Mouse (Mus musculus) myocyte (in vitro differentiated cells): ENCODE measurements around the gene Rabgef1. TPM values are rescaled to one million over a fixed set of nuclear protein-coding genes. Genes with fewer than 3 reads are reported as not detected.
A peak's percentile ranks its signal among the peaks of the same experiment; 100 is the strongest.

Source experiments
- H3K27me3 ChIP-seq: one replicate; pipeline ENCODE4 v1.6.1; 2011; ENCODE audit not compliant: control insufficient read depth, insufficient read depth, insufficient read length
- H3K36me3 ChIP-seq: one replicate; pipeline ENCODE4 v1.6.1; 2011; ENCODE audit not compliant: control insufficient read depth, insufficient read depth
- H3K4me2 ChIP-seq: one replicate; pipeline ENCODE4 v1.6.1; 2011; ENCODE audit warnings: low read depth, control low read depth
- H3K4me3 ChIP-seq: one replicate; pipeline ENCODE4 v1.5.1; 2011; ENCODE audit warnings: mild to moderate bottlenecking, control low read depth, moderate library complexity
- H3K79me2 ChIP-seq: one replicate; pipeline ENCODE4 v1.6.1; 2011; ENCODE audit not compliant: control insufficient read depth, insufficient read depth
- H3ac ChIP-seq: one replicate; pipeline ENCODE4 v1.6.1; 2011; ENCODE audit not compliant: control insufficient read depth, insufficient read length
- CEBPB ChIP-seq: IDR thresholded peaks from 2 replicates; pipeline ENCODE4 v1.6.1; 2011; ENCODE audit warnings: mild to moderate bottlenecking, moderate library complexity; ENCODE audit not compliant: poor library complexity, insufficient read depth, severe bottlenecking
- E2F4 ChIP-seq: IDR thresholded peaks from one replicate; pipeline ENCODE4 v1.6.1; 2011; ENCODE audit warnings: mild to moderate bottlenecking, control low read depth, moderate library complexity; ENCODE audit not compliant: insufficient read depth
- MAX ChIP-seq: IDR thresholded peaks from one replicate; pipeline ENCODE4 v1.6.1; 2011; ENCODE audit warnings: low read depth, mild to moderate bottlenecking, control low read depth
- MYOD1 ChIP-seq, 3 experiments: IDR thresholded peaks; one replicate each; pipeline ENCODE4 v1.6.1; 2011; ENCODE audit warnings: control low read depth in 2 of 3, low read depth in 2 of 3, mild to moderate bottlenecking in 2 of 3, moderate library complexity in 1 of 3; ENCODE audit not compliant: insufficient read length in 2 of 3, control insufficient read depth in 1 of 3
- MYOG ChIP-seq, 3 experiments: IDR thresholded peaks; one replicate each; pipeline ENCODE4 v1.6.1; 2011; ENCODE audit warnings: control low read depth in 2 of 3, low read depth in 2 of 3, mild to moderate bottlenecking in 2 of 3; ENCODE audit not compliant: insufficient read length in 2 of 3, control insufficient read depth in 1 of 3, insufficient read depth in 1 of 3
- POLR2A ChIP-seq: IDR thresholded peaks from one replicate; pipeline ENCODE4 v1.6.1; 2011; ENCODE audit warnings: low read depth, mild to moderate bottlenecking, control low read depth, moderate library complexity; ENCODE audit not compliant: insufficient read length
- POLR2AphosphoS2 ChIP-seq: IDR thresholded peaks from one replicate; pipeline ENCODE4 v1.6.1; 2011; ENCODE audit warnings: low read depth, control low read depth; ENCODE audit not compliant: insufficient read length
- REST ChIP-seq: IDR thresholded peaks from one replicate; pipeline ENCODE4 v1.6.1; 2011; ENCODE audit warnings: mild to moderate bottlenecking, control low read depth, moderate library complexity; ENCODE audit not compliant: insufficient read depth, insufficient read length
- SRF ChIP-seq: IDR thresholded peaks from one replicate; pipeline ENCODE4 v1.6.1; 2011; ENCODE audit warnings: low read depth; ENCODE audit not compliant: control insufficient read depth, insufficient read length
- TCF12 ChIP-seq: IDR thresholded peaks from one replicate; pipeline ENCODE4 v1.6.1; 2011; ENCODE audit warnings: mild to moderate bottlenecking, control low read depth; ENCODE audit not compliant: poor library complexity, insufficient read depth, severe bottlenecking
- TCF3 ChIP-seq: IDR thresholded peaks from one replicate; pipeline ENCODE4 v1.6.1; 2011; ENCODE audit warnings: low read depth, control low read depth; ENCODE audit not compliant: insufficient read length
- USF1 ChIP-seq: IDR thresholded peaks from one replicate; pipeline ENCODE4 v1.6.1; 2011; ENCODE audit warnings: low read depth, mild to moderate bottlenecking, control low read depth, moderate library complexity
- polyA plus RNA-seq: library from polyadenylated mRNA; unstranded; fragments of >200 nt; fragmentation: generic; extraction: Trizol; gene quantifications from one replicate; pipeline ENCODE4 v1.2.1, GENCODE M21; 2012; ENCODE audit warnings: missing spikeins

Gene Rabgef1
- polyA plus RNA-seq, 1 experiment = 18.8 TPM

- Histone ChIP-seq H3K36me3 (no peaks in the 10 kb centered on the region), H3K4me3 (no peak overlapping the region), H3ac (no peak overlapping the region), H3K27me3 (no peaks in the 10 kb centered on the region), H3K79me2 (no peaks in the 10 kb centered on the region), H3K4me2 (no peak overlapping the region)
- TF ChIP-seq CEBPB (no peak), MAX (no peak), USF1 (no peak), TCF3 (no peak)
Observed at GRCm38 (mm10) chr5:130158545-130158944, 13.1 kb upstream of the Rabgef1 start.

GRCm38 (mm10) chr5:130159761-130160201, 11.8 kb upstream of the Rabgef1 start:
- TF ChIP-seq REST (no peak), MYOG (IDR thresholded peaks at IDR 0.05; ENCODE audit: control insufficient read depth in 1 of 3, insufficient read depth in 1 of 3, insufficient read length in 2 of 3, low read depth in 2 of 3) (no peak), USF1 (peak; percentile 3), MYOD1 (IDR thresholded peaks at IDR 0.05; ENCODE audit: control insufficient read depth in 1 of 3, insufficient read length in 2 of 3, low read depth in 2 of 3) (no peak), TCF3 (no peak), POLR2AphosphoS2 (no peak), CEBPB (no peak)

GRCm38 (mm10) chr5:130163670-130164069, 7.9 kb upstream of the Rabgef1 start:
- H3K79me2 ChIP-seq = no peaks in the 10 kb centered on the region
- no peaks in the 10 kb centered on the region for H3K36me3 ChIP-seq
- H3ac ChIP-seq = no peak overlapping the region
- no peak overlapping the region for H3K4me2 ChIP-seq
- H3K4me3 ChIP-seq = no peak overlapping the region
- H3K27me3 ChIP-seq = no peaks in the 10 kb centered on the region
- TF ChIP-seq E2F4 = no peak
- TF ChIP-seq USF1 = no peak
- TF ChIP-seq POLR2AphosphoS2 = no peak
- no peak for TF ChIP-seq MYOD1 (IDR thresholded peaks at IDR 0.05; ENCODE audit: control insufficient read depth in 1 of 3, insufficient read length in 2 of 3, low read depth in 2 of 3)

More at GRCm38 (mm10) chr5:130159761-130160201, 11.8 kb upstream of the Rabgef1 start:
- H3K4me3 ChIP-seq = no peak overlapping the region
- H3ac ChIP-seq = no peak overlapping the region
- no peaks in the 10 kb centered on the region for H3K36me3 ChIP-seq
- H3K4me2 ChIP-seq = no peak overlapping the region
- no peaks in the 10 kb centered on the region for H3K79me2 ChIP-seq
- no peaks in the 10 kb centered on the region for H3K27me3 ChIP-seq

GRCm38 (mm10) chr5:130165213-130165612, 6.4 kb upstream of the Rabgef1 start:
- Histone ChIP-seq H3K36me3 (no peaks in the 10 kb centered on the region), H3K27me3 (no peaks in the 10 kb centered on the region), H3ac (no peak overlapping the region), H3K4me3 (no peak overlapping the region), H3K79me2 (no peaks in the 10 kb centered on the region), H3K4me2 (no peak overlapping the region)
- no peak for TF ChIP-seq POLR2A
- TF ChIP-seq MYOD1 (IDR thresholded peaks at IDR 0.05; ENCODE audit: control insufficient read depth in 1 of 3, insufficient read length in 2 of 3, low read depth in 2 of 3) = no peak

GRCm38 (mm10) chr5:130169109-130169508, 2.5 kb upstream of the Rabgef1 start:
- TF ChIP-seq MAX (no peak), TCF3 (no peak), POLR2AphosphoS2 (no peak), TCF12 (no peak), USF1 (no peak), CEBPB (no peak), MYOG (IDR thresholded peaks at IDR 0.05; ENCODE audit: control insufficient read depth in 1 of 3, insufficient read depth in 1 of 3, insufficient read length in 2 of 3, low read depth in 2 of 3) (no peak), MYOD1 (IDR thresholded peaks at IDR 0.05; ENCODE audit: control insufficient read depth in 1 of 3, insufficient read length in 2 of 3, low read depth in 2 of 3) (no peak), POLR2A (no peak), SRF (no peak), E2F4 (no peak), REST (no peak)
- no peak overlapping the region for H3K4me3 ChIP-seq
- H3K79me2 ChIP-seq = peaks cover 19% of the 10 kb centered on the region
- no peaks in the 10 kb centered on the region for H3K27me3 ChIP-seq
- H3K36me3 ChIP-seq = no peaks in the 10 kb centered on the region
- H3K4me2 ChIP-seq = peak overlapping the region; percentile 24
- H3ac ChIP-seq = no peak overlapping the region
